Mouse (Mus musculus) urinary bladder, postnatal 25 days (tissue): ENCODE data around the gene Rragd.
"Not testable (repeated sequence)": the region's sequence is repeated elsewhere in the genome, so short reads cannot be mapped to it uniquely, and the experiment has no call there.

ENCODE experiments used
- DNase-seq: peaks from one replicate; pipeline ENCODE4 v3.0.0; 2022; ENCODE audit warnings: low spot score

The Rragd gene

DNA sequence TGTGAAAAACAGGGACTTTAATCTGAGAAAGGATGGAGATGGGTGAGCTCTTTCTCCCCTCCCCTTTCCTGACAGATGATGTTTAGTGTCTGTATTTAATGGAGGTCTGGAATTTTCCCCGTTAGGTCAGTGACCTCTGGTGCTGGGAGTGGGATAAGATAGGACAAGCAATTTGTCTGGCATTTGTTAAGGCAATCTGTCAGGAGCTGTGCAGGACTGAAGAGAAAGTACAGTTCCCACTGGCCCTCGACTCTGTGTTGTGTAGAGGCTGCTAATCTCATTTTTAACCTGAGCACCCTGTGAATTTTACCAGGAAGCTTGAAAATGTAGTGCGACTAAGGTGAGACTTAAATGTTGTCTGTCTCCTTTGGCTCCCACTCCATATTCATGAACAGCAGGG lies 2.8 kb downstream of the Rragd start:
- DNase-seq: no peak

DNA sequence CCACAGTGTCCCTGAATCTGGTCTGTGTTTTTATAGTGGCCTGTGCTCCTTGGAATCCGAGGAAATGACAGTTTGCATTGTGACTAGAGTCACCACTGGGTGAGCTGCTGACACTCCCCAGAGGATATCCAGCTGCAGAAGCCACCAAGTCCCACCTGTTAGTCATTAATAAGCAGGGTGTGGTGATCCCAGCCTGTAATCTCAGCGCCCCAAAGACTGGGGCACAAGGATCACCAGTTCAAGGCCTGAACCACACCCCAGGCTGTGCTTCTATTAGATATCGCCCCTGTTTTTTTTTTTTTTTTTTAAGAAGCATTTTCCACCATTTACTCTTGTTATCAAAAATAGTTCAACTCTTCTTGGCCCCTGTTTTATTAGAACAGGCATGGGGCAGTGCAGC lies 4.2 kb downstream of the Rragd start:
- DNase-seq: no peak

DNA sequence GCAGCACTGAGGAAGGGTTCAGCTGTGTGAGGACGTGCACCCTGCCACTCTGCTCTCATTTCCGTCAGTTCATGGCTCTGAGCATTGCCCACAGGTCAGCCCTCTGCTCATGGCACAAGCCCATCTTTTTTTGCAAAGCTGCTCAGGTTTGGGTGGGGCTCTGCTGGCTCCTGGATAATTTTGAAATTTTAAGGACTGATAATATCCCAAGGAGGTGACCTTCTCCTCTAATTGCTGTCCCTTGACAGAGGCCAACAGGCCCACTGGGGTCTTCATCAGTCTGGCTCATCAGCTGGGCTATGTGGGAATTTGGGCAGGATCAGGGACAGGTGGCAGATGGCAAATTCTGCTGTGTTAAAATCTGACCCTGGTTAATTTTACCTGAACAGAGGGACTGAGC lies 6.5 kb downstream of the Rragd start:
- DNase-seq: no peak

DNA sequence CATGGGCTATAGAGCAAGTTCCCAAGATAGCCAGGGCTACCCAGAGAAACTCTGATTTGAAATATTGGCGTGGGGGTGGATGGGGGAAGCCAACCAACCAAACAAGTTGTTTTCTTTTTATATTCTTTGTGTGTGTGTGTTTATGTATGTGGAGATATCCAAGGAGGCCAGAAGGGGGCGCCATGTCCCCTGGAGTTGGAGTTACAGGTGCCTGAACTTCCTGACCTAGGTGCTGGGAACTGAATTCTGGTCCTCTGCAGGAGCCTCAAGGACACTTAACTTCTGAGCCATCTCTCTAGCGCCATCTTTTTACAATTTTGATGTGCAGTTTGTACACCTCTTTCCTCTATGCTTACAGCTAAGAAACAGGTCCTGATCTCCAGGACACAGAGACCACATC lies 11.3 kb downstream of the Rragd start:
- DNase-seq: no peak

DNA sequence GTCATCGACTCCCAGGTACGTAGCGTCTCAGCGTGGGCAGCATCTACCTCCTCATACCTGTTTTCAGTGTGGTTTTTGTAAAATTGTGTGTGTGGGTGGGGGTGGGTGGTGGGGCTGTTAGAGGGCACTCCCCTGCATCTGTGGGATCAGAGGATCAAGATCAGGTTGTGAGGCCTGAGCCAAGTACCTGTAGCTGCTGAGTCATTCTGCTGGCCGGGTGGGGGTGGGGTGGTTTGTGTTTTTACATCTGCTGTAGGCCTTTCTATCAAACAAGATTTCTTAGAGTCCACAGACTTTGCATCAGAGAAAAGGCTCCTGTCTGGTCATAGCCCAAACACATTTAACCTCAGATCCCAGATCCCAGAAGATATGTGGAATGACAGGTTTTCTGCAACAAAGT lies 13.2 kb downstream of the Rragd start:
- DNase-seq: no peak

DNA sequence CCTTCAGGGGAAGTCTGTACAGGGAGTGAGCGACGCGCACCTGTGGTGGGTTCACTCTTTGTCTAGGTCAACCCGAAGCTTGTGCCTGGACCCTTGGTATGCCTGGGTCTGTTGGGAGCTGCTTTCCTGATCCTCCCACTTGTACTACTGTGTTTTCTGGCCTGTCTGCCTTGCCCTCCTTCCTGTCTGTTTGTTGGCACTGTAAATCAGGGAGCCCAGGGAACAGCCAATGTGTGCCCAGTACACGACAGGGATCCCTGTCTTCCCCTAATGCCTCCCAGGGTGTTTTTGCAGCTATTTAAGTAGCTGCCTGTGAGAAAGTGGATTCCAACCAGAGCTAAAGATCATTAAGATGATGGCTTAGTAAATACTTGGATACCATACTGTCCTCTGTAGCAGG lies 14.7 kb downstream of the Rragd start:
- no peak for DNase-seq

DNA sequence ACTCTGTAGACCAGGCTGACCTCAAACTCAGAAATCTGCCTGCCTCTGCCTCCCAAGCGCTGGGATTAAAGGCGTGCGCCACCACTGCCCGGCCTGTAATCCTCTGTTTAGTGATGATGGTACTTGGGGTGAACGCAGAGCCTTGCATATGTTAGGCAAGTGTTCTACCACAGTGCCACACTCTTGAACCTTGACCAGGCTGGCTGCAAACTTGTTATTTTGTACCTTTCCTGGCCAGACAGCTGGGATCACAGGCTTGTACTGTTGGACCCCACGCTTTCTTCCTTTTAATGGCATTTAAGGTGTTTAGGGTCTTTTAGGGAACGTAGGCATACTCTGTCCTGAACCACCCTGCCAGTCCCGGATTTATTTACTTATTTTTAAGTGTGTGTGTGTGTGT lies 16.2 kb downstream of the Rragd start:
- no peak for DNase-seq

DNA sequence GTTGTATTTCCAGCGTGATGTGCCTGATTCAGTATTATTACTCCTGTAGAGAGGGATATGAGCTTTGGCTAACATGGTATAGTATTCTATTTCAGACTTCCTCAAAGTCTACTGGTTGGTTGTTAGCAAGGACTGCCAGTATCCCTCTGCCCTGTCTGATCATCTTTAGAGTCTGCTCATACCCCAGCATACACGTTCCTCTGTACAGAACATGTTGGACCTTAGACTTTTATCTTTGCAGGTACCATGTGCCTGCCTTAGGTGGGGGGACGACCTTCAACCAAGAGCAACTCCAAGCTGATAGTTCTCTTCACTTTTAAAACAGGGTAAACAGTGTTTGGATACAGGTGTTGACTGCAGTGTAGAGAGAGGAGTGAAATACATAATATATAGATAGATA lies 19.2 kb downstream of the Rragd start:
- no peak for DNase-seq

DNA sequence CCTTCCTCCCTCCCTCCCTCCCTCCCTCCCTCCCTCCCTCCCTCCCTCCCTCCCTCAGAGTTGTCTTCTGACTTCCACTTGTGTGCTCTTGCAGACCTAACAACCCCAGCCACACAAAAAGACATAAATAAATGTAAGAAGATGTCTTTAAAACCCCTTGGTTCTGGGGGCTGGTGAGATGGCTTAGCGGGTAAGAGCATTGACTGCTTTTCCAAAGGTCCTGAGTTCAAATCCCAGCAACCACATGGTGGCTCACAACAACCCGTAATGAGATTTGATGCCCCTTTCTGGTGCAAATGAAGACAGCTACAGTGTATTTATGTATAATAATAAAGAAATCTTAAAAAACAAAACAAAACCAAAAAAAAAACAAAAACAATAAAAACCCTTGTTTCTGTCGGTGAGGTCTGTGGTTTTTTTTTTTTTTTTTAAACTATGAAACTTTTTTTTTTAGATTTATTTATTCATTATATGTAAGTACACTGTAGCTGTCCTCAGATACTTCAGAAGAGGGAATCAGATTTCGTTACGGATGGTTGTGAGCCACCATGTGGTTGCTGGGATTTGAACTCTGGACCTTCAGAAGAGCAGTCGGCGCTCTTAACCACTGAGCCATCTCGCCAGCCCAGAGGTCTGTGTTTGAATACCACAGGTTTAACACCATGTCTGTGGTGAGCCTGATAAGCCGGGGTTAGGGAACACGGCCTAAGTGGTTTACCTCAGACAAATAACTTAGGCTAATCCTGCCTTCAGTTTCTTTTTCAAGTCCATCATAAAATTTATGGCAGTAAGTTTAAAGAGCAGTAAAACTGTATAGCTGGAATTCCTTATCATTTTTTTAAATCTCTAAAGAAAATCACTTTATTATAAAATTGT lies 23.0 kb downstream of the Rragd start:
- not testable (repeated sequence) for DNase-seq

DNA sequence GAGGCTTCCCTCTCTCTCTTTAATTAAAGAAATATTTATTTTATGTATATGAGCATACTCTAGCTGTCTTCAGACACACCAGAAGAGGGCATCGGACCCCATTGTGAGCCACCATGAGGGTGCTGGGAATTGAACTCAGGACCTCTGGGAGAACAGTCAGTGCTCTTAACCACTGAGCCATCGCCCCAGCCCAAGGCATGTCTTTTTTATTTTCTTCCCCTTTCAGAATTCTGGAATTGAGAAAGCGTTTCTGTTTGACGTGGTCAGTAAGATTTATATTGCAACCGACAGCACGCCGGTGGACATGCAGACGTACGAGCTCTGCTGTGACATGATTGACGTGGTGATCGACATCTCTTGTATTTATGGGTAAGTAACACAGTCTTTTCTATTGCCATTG lies 24.0 kb downstream of the Rragd start:
- DNase-seq: no peak

DNA sequence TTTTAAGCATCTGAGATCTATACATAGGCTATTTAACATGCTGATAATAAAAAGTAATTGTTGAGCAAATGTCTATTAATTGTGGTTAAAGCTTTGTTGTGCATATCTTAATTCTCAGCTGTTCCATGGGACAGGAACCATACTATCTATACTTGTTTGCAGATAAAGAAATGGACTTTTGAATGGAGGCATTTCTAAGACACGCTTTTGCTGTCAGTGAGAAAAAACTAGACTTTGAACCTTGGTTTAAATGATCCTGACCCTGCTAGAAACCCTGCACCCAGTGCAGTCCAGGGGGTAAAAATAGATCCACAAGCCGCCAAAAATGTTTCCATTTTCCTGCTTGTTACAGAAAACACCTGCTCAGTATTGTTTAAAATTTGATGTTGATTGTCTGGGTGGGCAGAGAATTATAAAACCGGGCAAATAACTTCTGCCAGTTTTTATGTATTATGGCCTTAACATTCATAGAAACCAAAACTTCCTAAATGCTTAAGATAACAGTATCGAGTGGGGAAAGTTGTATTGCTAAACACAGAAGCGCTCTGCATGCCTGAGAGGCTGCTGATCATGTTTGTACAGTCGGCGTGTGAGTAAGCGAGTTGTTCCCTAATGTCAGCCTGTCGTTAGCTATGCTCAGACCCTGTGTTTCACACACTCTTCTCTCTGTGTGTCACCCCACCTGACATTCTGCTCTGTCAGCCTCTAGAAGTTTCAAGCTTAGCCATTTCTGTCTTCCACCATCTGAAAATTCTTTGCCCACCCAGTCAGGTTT lies 24.8 kb downstream of the Rragd start:
- no peak for DNase-seq

DNA sequence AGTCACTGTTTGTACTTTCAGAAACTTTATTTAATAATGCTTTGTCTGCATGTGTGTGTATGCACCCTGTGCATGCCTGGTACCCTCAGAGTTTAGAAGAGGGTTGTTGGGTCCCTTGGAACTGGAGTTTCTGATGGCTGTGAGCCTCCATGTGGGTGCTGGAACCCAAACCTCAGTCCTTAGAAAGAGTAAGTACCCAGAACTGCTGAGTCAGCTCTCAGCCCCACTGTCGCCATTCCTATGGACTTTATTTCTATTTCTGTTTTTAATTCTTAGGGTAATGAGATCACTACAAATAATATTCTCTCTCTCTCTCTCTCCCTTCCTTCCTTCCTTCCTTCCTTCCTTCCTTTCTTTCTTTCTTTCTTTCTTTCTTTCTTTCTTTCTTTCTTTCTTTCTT lies 27.2 kb downstream of the Rragd start:
- DNase-seq: no peak

DNA sequence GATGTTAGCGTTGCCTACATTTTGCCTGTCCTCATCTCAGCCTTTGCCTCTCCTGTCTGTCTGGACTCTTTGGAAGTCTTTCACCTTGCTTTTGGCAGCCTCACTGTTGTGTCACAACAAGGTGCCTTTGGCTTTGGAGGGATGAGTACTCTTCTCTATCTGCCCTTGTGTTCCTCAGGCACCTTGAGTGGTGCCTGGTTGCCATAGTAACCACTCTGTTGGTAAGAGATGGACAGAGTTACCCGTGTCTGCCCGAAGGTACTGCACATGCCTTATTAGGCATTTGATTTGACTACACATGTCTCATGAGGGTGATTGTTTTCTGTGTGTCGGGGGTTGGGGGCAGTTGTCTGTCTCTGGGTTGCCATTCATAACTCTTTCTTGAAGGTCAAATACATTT lies 29.6 kb downstream of the Rragd start:
- DNase-seq: no peak

DNA sequence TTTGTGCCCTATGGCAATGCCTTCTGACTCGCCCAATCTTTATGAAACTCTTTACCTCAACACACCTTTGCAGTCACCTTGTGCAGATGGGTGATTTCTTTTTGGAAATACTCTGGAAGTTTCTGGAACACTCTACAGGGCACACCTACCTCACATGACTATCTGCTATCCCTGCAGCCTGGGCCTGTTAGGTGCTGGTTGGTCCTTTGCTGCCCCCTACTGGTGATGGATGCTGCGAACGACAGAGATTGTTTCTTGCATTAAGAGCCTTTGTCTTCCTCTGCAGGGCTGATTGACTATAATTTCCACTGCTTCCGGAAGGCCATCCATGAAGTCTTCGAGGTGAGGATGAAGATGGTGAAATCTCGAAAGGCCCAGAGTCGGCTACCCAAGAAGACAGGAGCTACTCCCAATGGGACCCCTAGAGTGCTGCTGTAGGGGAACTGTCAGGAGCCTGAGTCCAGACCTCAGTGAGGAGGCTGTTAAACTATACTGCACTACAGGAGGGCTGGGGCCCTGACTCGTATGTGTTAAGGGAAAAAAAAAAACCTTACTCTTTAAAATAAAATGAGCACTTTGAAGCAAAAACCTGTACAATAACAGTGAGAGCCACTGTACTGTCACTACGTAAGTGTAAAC lies 35.6 kb downstream of the Rragd start:
- DNase-seq: peak; percentile 87

DNA sequence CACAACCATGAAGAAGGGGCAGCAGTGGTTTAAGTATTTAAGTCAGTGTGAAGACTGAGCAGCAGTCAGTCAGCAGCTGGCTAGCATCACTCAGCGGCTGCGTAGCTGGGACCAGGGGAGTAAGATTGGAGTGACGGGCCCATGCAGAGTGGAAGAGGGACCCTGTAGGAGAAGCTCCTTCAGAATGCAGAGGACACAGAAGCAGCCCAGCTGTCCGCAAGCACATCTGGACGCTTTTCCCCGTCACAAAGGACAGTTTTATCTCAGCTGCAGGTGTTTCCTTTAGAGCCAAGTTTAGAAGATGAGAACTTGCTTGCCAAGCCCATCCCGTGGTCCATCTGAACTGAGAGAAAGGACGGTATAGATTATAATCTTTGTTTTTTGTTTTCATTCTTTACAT lies 41.6 kb downstream of the Rragd start:
- DNase-seq: no peak

DNA sequence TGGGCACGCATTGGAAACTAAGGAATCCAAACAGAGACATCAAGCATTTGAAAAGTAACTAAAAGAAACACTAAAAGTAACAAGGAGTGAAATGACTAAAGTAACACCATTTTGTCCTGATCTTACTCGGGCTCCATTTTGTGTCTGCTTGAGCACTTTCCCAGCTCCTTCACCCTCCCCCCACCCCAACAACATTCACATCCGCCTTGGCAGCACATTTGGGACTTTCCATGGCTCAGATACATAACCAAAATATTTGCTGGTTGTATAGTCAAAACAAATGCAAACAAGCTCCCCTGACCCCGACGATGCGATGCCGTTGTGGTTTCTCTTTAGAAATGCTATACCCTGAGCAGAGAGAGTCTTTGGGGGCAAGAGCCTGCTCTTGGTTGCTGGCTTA lies 46.3 kb downstream of the Rragd start:
- DNase-seq: no peak

DNA sequence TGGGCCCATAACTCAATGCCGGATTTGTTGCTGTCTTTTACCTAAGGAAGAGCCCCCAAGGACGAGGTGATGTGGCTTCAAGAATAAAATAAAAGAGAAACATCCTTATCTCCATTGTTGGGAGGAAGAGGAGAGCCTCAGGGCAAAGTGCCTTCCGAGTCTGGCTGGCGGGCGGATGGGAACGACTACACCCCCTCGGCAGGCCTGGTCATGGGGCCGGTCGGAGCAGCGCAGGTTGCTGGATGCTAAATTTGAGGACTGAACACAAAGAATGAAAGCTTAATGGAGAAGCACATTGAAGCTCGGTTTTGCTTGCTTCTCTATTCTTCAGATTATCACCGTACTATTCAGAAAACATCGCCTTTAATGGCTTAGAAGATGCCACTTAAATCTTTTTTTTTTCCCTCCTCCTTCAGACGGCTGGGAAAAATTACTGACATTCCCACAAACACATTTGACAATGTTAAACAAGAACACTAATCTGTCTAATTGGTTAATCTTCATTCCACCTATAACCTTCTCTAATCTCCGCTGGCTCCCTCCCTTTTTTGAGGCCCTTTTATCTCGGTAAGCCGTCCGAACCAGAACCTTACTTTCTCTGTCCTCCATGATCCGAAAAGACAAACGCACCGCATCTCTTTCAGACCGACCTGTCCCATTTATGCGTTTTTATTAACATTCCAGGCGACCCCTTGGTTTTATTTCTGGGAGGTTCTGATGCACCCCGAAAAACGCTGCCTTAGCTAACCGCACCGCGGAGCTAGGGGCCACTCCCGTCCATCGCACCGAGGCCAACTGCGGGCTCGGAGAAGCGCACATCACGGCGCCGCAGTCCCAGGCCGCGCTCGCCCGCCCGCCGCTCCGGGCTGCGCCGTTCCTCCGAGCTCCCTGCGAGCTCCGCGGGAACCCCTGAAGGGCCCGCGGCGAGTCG lies 47.7 kb downstream of the Rragd start:
- DNase-seq: no peak

DNA sequence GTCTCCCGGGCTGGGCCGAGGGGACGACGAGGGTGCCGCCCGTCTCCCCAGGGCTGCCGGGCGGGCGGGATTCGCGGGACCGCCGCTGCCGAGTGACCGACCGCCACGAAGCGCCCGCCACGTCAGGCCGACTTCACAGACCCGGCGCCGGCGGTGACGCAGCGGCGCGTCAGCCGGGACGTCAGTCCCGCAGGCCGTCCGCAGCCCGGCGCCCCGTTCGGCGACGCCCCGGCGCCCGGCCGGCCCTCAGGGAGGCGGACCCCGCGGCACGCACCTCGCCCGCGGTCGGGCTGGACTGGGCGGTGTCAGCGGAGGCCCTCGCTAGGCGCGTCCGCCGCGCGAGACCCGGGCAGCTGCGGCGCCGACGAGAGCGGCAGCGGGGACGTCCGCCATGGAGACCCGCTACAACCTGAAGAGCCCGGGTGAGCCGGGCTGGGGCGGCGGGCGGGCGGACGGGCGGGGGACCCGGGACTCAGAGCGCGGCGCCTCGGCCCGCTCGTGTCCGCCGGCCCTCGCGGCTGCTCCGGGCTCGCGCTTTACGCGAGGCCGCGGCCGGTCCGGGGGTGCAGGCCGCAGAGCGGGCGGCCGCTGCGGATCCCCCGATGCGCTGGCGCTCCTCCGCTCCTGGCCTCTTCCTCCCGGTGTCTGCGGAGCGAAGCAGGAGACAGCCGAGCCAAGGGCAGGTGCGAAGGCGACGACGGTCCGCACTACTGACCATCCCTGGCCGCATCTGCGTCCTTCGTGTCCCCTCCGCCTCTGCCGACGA lies 48.5 kb downstream of the Rragd start, which contains the start of gene Ube2j1:
Gene Ube2j1 (plus strand): TSS at position 222 of the 766 bp plus-strand sequence.
- peak; percentile 85 for DNase-seq

DNA sequence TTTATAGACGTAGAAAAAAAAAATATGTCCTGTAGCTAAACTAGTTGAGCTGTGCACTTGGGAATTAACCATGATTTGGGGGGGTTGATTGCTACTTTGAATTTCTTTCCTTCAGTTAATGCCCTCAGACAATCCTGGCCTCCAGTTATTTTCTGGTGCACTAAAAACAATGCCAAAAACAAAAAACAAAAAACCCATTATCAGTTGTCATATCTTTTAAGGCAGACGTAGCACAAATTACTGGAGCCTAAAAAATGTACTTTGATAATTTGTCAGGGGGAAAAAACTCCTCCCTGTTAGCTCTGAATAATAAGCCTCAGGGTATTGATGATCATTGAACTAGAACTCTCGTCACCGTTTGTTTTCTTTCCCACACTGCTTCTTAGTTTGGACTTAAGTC lies 49.2 kb downstream of the Rragd start:
- no peak for DNase-seq

DNA sequence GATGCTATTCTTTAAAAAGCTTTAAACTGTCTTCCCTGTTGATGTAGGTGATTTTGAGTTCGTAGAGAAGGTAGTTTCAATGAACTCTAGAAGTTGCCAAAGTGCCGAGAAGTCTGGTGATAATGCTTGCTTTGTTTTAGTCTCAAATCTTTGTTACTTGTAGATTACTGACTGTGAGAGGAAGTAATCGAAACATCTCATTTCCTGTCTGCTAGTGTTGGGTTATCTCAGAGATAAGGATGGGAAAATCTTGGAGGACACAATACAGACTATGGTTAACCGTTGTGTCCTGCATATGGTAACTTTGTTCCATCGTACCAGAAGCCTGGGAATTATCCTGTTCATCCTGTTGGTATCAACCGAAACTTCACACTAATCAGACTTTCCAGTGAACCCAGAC lies 50.7 kb downstream of the Rragd start:
- no peak for DNase-seq

DNA sequence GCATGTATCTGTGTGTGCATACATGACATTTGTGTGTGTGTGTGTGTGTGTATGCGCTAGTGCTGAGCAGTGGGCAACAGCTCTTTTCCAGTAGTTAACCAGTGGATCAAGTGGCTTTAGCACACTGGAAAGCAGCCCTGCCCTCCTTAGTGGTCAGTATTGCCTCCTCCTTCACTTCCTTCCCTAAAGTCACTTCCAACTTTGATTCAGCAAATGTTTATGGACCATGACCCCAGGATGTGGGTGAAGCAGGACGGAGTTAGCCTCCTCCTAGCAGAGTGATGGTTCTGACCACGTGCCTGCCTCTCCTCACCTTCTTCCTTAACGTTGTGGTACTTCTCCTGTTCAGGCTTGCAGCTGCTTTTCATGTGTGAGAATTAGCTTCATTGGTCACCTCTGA lies 57.0 kb downstream of the Rragd start:
- no peak for DNase-seq
